Mouse (Mus musculus): ENCODE measurements around the gene Ngef.

Gene Ngef

DNA sequence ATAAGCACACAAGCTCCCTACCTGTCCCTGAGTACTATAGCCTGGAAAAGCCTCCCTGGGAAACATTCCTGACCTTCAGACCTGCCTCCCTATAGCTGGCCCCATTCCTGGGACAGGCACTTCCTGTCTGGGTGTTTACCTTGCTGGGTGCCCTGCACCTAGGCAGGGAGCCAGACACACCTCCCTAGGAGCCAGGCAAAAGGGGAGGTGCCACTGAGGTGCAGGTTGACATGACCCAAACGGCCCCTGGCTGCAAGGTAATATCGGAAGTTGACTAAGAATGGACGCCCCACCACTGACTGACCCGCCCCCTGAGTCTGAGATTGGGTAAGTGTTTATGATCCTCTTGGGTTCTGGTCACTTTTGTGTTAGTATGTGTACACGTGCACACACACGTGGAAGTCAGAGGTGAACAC lies at the start of gene Ngef:
Gene Ngef, minus strand, starts transcription at position 71 of the 416 bp plus-strand sequence.
- no peak for DNase-seq (ENCODE audit: low read depth, low spot score)

DNA sequence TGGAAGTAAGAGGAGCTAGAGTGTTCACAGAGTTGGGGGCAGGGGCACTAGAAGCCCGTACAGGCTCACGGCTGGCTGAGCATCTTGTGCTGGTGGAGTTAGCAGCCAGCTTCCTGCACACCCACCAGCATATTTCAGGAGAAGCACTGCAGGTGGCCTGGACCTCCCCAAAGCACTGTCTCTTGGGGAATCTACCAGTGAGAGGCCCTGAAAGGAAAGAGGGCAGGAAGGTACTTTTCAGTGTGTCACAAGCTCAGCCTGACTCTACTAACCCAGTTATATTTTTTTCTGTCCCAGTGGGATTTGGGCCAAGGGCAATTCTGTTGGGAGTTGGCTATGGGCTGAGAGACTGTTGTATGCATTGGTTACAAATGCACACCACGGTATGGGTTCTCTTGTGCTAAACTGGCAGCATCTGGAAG lies 48.2 kb upstream of the Ngef start:
- no peak for DNase-seq (ENCODE audit: low read depth, low spot score)

DNA sequence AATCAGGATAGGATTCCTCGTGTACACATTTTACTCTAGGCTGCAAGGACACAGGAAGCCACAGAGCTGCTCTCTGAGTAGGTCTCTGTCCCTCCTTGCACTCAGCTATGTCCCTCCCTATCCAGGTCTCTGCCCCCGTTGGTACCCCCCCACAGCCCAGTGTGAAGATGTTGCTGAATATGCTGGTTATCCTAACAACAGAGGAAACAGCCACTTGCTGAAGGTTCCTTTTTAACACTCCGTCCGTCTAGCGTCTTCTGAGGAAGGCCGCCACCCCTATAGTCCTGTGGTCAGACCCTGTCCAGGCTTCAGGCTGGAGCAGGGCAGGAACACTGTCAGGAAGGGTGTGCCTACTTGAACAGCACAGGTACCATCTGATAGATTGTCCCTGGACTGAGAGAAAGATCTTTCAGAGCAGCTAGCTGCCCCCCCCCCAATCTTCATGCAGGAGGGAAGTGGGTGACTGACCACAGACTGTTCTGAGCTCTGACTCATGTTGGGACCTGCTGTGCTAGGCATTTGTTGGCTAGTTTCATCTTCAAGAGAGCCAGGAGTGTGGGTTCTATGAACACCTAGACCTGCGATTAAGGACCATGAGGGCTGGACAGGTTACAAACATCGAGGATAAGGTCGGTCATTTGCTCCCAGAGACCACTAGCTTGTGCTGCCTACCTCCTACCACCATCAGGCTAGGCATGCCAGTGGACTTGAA lies 47.6 kb upstream of the Ngef start:
- no peak for DNase-seq (ENCODE audit: low read depth, low spot score)

DNA sequence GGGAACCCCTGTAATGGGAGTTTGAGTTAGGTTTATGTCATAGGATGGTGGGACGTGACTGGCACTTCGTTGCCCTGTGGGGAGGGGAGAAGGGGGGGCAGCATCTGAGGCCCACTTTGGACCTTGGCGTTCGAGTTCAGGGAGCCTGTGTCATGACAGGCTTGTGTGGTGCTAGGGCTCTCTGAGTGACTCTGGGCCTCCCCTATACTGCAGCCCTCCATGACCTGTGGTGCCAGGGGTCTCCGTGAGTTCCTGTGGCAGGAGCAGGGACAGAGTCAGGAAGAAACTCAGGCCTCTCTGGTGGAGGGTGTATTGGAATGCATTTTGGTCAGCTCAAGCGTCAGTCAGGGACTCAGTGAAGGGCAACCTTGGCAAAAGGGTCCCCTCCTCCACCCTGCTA lies 47.0 kb upstream of the Ngef start:
- no peak for DNase-seq (ENCODE audit: low read depth, low spot score)

DNA sequence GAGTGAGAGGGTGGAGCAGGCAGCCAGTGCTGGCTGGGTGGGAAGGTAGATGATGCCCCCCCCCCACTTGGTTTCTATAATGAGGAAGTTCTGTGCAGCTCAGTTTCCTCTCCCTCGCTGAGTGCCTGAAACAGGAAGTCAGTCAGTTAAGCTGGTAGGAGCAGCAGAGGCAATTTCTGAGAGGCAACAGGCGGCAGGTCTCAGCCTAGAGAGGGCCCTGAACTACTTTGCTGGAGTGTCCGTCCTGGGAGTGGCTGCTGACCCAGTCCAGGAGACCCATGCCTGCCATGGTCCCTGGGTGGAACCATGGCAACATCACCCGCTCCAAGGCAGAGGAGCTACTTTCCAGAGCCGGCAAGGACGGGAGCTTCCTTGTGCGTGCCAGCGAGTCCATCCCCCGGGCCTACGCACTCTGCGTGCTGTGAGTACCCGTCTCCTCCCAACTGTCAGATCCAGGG lies 46.6 kb upstream of the Ngef start, which contains the start of gene Inpp5d:
Gene Inpp5d, plus strand, starts transcription at position 102 of the 458 bp plus-strand sequence.
- peak; percentile 10 for DNase-seq (ENCODE audit: low read depth, low spot score)

DNA sequence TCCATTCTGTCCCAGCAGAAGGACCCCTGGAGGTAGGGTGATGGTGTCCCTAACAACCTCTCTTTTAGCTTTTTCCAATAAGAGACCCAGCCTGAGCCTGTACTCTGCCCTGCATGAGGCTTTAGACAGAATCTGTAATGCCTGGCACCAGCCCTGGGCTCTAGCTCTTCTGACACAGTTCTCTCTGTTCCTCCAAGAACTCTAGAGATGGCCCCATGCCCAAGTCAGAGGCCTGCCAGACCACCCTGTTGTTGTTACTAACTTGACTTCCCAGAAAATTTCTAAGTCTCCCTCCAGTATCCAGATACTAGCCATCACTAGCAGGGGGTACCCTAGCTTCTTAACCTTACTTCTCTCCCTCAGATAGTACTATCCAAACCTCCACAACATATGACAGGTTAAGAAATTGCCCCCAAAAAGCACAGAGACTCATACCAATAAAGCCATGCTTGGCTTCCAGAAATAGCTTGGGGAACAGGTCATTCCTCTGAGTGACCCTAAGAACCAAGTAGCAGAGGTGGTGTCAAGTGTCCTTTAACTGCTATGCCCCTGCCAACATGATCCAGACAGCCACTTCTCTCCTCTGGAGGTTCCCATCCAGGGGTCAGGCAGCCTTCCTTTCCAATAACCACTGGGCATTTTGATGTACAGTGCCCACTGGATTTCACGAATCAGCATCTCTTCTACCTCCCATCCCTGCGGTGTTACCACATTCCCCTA lies 41.1 kb upstream of the Ngef start:
- DNase-seq (ENCODE audit: low read depth, low spot score): no peak

DNA sequence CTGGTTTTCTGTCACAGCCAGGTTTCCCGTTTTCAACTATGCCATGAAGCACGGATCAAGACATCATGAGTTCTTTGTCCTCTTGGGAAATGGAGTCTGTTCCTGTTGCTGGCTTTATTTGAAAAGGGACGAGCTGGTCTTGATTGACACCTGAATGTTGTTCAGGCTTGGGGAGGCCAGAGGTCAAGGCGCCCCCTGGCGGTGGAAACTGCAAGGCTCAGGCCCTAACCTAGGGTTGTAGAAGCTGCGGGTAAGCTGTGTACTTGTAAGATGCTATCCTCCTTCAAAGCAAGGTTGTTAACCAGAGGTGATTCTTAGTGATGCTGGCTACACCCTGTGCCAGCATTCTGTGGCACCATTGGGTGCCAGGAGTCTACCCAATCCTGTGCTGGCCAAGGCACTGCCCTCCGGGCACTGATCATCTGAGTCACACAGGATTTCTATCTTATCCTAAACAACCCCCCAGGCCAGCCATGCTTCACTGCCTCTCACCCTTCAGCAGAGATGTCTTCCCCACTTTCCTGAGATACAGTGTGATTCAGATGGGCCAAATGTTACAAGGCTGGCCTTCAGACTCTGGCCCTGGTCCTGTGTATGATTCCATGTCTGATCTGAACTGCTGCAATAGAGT lies 34.9 kb upstream of the Ngef start:
- DNase-seq (ENCODE audit: low read depth, low spot score): peak; percentile 76

DNA sequence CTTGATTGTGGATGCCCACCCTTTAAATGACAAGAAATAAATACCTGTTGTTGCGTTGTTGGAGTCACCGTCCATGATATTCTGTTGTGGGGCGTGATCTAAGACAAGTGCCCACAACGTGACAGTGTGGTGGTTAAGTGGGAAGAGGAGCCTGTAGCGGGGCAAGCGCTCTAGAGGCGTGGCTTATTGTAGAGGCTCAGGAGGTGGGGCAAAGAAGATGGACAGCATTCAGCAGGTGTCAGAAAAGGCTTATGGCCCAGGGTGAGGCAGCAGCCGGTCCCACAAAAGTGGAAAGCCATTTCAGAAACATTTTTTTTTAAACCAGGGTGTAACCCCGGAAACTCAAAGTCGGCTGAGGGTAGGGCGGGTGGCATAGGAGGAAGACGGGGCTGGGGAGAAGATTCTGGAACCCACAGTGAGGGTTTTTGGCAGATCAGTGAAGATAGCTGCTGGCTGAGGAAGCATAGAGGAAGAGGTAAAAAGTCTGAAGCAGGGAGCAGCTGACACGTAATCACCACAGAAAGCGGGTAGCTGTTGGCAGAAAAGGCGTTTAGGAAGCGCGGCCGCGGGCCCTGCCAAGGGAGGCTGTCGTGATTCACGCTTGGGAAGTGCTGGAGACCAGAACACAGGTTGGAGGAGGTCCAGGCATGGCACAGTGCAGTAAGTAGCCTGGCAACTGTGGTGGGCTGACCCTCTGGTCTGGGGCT lies 33.9 kb upstream of the Ngef start:
- peak; percentile 53 for DNase-seq (ENCODE audit: low read depth, low spot score)

DNA sequence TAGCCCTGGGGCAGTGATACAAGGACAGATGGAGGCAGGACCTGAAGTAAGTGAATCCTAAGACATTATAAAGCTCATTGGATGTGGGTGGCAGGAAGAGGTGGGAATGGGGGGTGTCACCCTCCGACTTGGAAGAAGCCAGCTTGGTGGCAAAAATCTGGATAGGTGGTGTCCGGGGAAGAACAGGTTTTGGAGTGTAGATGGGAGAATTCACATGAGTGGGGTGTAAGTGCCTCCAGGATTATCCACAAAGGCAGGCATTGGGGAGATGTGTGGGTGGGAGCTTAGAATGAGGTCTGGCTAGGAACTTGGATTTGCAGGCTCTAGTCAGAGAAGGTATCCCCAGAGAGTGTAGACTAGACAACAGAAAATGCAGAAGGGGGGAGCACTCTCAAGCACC lies 31.6 kb upstream of the Ngef start:
- DNase-seq (ENCODE audit: low read depth, low spot score): no peak

DNA sequence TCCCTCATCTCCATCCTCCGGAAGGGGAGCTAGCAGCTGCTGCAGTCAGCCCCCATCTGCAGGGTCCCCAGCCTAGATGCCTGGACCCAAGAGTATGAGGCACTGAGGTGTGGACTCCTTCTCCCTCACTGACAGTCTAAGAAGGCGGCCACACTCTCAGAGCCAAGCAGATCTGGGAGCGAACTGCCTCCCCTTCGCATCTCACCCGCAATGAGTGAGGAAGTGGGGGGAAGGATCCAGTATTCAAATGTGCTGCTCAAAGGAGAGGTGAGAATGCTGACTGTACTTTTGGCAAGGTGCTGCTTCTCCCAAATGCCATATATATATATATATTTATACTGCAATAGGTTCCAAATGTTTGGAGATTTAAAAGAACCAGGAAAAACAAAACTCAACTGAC lies 29.7 kb upstream of the Ngef start:
- no peak for DNase-seq (ENCODE audit: low read depth, low spot score)

DNA sequence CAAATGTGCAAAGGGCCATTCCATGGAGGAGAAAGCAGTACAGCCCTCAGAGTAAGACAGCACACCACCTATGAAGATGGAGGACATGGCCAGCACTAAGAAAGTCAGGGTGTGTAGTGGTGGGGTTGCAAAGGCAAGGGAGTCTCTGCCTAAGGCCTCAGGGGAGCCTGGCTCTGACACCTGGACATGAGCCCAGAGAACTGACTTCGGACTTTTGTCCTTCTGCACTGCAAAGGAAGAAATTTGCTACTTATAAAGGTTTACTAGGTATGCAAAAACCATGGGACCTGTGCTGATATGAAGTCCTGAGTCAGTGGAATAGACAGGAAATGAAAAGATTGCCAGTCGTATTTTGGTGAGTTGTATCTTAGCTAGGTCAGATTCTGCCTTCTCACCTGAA lies 28.1 kb upstream of the Ngef start:
- DNase-seq (ENCODE audit: low read depth, low spot score): no peak

DNA sequence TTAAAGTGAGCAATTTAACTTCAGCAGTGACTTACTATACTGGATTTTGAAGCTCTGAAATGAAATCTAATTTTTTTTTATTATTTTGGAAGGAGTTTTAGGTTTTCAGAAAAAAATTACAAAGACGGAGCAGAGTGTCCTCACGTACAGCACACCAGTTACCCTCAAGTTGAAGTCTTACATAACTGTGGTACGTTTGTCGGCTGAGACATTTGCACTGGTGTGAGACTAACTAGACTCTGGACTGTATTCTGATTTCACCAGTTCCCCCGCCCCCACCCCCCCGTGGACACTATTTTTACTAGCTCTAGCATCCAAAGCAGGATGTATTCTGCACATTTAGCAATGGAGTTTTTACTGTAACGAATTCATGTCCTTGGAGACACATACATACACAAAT lies 26.9 kb upstream of the Ngef start:
- no peak for DNase-seq (ENCODE audit: low read depth, low spot score)

DNA sequence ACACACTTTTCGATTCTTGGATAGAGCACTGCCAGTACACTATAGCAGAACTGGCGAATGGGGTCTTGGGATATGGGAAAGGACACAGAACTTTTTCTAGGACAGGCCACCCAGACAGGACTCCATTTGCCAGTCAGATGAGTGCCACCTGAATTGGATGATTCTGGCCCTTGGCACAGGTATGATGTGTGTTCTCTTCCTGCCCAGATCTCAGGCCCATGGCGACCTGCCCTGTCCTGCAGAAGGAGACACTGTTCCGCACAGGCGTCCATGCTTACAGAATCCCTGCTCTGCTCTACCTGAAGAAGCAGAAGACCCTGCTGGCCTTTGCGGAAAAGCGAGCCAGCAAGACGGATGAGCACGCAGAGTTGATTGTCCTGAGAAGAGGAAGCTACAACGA lies 21.0 kb upstream of the Ngef start:
- DNase-seq (ENCODE audit: low read depth, low spot score): no peak

DNA sequence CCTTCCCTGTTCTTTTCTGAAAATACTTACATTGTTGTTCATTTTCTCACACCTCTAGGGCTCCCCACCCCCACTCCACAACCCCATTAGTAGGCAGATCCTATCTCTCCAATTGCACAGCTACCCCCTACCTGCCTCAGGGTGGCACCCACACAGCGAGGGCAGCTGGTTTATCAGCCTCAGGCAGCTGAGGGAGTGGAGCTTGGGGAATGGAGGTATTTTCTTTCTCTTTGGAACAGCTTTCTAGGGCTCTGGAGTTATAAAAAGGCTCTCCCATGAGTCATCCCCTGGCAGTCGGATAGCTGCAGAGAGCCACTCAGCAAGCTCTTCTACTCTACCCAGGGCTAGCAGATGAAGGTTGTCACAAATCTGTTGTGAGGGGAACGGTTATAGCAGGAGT lies 20.6 kb upstream of the Ngef start:
- no peak for DNase-seq (ENCODE audit: low read depth, low spot score)

DNA sequence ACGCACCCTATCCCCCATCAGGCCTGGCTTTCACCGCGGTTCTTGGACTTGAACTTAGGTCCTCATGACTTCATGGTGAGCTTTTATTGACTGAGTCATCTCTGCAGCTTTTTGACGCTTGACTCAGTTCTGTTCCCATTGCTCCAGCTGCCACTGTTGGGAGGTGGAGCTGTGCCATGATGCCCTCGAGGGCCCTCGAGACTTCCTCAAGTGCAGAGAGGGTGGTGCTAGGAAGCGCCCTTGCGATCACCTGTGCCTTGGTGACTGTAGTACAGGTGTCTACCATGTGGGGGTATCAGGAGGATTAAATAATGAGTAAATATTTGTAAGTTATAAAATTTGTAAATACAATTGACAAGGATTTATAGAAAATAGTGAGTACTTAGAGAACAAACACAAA lies 16.3 kb upstream of the Ngef start:
- no peak for DNase-seq (ENCODE audit: low read depth, low spot score)

DNA sequence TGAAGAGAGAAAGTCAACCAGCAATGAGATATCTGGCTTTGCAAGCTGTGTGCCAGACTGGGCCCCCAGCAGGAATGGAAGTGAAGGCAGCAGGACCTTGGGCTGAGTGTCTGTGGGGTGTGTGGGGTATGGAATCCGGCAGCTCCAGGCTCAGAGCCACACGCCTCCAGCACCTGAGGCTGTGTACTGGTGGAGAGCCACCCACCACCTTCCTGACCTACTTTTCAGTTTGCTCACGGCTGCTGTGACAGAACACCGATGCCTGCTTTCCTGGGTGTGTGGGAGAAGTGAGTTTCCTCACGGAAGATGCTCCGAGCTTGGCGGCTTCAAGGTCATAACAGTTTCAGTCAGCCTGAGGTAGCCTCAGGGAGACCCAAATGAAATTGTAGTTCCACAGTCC lies 15.5 kb upstream of the Ngef start:
- no peak for DNase-seq (ENCODE audit: low read depth, low spot score)

DNA sequence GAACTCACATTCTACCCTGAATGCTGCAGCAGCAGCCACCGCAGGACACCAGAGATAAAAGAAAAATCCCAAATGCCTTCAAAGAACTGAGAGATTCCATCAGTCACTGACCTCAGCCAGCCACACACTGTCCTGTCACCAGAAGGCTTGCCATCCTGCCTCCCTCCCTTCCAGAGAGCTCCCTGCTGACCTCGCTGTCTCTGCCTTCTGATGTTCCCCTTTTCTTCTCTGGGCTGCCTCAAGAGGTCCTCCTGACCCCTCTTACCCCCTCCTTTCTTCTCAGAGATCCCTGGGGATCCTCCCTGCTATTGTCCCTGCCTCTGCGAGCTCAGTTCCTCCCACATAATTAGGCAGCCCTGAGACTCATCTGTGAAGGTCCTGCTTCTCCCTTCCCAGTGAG lies 7.2 kb upstream of the Ngef start:
- DNase-seq (ENCODE audit: low read depth, low spot score): no peak

DNA sequence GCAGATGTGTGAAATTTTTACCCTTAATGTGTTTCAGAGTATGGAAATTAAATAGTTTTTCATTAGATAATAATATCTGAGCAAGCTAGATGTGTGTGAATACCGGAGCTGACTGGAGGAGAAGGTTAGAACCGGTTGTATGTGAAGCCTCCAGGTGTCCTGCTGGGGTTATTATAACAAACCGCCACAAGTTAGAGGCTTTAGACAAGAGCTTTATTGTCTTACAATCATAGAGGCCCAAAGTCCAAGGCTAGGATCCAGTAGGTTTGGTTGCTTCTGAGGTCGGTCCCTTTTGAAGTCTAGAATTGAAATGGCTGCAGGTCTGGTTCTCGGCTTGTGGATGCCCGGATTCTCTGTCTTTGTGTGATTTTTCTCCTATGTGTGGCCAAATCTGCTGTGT lies 5.3 kb upstream of the Ngef start:
- DNase-seq (ENCODE audit: low read depth, low spot score): no peak

DNA sequence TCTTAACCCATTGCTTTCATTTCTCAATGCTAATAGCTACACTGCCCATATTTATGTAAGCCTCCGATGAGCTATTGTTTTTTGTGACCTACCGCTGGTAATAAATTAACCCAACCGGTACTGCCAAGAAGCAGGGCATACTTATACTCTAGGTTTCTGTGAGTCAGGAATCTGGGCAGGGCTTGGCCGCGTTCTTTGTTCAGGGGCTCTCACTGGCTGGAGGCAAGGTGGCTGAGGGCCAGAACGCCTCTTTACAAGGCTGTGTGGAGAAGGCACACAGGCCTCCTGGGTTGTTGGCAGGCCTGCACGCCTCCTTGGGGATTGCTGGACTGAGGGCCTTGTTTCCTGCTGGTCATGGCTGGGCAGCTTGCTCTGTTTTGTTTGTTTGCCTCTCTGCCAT lies 1.1 kb upstream of the Ngef start:
- no peak for DNase-seq (ENCODE audit: low read depth, low spot score)

DNA sequence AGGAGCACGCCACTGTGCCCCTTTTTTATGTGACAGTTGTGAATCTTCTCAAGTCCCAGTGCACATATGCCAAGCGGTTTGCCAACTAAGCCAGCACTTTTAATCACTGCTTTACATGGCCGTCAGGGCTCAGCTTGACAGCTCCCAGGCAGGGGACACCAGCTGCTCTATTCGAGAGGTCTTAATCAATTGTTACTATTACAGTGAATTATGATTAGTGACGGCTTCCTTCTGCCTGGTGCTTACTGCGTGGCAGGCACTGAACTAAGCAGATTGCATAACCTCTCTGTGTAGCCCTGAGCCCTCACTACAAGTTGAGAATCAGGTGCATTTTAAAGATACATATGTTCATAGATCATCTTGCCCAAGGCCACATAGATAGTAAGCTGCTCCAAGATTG lies 683 bp upstream of the Ngef start:
- no peak for DNase-seq (ENCODE audit: low read depth, low spot score)

DNA sequence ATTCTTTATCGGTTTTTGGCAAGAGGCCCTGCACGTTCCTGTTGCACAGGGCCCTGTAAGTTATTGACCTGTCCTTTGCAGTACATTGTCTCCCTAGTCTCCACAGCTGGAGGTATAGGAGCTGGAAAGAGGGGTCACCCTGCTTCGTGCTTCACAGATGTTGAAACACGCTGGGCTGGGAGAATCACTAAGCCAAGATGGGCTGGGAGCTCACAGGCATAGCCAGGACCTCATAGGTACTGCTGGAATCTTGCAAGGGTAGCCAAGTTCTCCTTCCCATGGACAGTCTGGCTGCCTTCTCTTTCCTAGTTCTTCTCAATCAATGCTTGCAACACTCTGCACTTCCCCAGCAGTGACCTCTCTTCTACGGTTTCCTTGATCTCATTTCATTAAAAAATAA lies 409 bp downstream of the Ngef start:
- no peak for DNase-seq (ENCODE audit: low read depth, low spot score)

DNA sequence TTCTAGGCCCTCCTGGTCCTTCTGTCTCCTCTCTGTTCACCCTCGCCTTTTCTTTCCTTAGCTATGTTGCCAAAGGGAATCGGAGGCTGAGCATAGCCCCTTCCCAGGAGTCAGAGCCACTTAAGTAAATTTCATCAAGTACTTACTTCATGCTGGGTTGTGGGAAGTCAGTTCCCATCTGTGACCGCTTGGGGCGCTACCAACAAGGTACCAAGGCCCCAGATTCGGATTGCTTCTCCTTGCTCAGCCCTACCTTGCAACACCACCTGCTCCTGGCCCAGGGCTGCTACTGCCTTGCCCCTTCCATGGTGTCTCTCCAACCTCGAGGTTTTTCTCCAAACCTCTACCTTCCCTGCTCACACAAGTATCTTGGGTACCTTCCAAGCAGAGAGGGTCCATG lies 5.3 kb downstream of the Ngef start:
- DNase-seq (ENCODE audit: low read depth, low spot score): peak; percentile 79

All from R1 (cell line).